Mouse (Mus musculus): ENCODE results near the gene Ube2ql1.

Gene Ube2ql1

GRCm38 (mm10) chr13:69739759-69740135 is at the start of gene Ube2ql1:
Ube2ql1 (minus strand) TSS chr13:69739889.
- in situ Hi-C loops (cut with MboI, MseI) = no loop called here

GRCm38 (mm10) chr13:69788704-69789103 is 49.0 kb upstream of the Ube2ql1 start:
- in situ Hi-C loops (cut with MboI, MseI) = no loop called here

DNA sequence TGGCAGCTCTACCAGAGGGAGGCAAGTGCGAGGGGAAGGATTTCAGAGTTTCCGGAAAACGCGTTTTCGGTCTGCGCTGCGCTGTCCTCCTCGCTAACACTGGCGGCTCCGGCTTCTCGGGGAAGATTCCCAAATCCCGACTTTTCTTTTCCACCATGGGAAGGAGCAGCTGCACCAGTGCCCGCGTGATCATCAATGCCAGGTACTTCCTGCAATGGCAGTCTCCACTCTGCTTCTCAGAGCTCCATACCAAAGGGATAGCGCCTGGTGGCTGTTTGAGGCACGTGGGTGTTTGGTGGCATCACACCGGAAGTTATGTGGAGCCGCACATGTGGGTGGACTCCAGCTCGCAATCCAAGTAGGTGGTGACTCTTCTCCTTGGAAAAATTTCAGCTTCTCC is 38.5 kb upstream of the Ube2ql1 start:
- in situ Hi-C loops (cut with MboI, MseI) = no loop called here

- in situ Hi-C loops (cut with MboI, MseI) = no loop called here
Observed at GRCm38 (mm10) chr13:69772358-69772757, 32.7 kb upstream of the Ube2ql1 start.

GRCm38 (mm10) chr13:69770538-69771456 is 31.1 kb upstream of the Ube2ql1 start:
- in situ Hi-C loops (cut with MboI, MseI) = no loop called here

- in situ Hi-C loops (cut with MboI, MseI) = no loop called here
Observed at GRCm38 (mm10) chr13:69768152-69768551, 28.5 kb upstream of the Ube2ql1 start.

DNA sequence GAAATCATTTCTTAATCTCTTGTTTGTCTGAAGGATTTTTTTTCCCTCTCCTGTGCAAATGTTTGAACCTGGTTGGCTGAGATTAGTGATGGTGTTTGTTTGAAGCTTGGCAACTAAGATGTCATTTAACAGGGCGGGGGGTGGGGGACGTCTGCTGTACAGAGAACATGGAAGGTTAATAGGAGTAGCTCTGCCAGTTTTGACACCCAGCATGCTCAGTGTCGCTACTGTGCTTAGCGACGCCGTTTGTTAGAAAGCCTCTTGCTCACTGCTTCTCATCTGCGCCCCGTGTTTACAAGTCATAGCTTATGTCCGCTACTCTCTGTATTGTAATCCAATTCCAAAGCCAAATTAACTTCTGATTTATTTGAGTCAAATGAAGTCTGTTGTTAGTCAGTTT is 25.0 kb upstream of the Ube2ql1 start:
- in situ Hi-C loops (cut with MboI, MseI) = no loop called here

- in situ Hi-C loops (cut with MboI, MseI) = no loop called here
Observed at GRCm38 (mm10) chr13:69761393-69761792, 21.7 kb upstream of the Ube2ql1 start.

DNA sequence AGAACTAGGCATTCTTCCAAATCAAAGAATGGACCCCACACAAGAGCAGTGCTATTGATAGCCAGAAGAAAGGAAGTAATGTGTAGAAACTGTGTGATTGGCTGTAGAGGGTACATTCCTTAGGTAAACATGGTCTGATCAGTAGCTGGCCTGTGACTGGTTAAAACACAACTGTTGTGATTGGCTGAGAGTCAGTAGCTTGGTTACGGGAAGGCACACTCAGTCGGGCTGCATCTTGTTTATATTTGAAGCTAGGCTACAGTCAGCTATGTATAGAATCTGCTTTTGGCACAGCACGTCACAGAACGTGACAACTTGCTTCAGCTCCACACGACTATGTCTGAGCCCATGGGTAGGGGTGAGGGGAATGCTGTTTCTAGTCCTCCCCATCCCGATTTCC is 19.3 kb upstream of the Ube2ql1 start:
- in situ Hi-C loops (cut with MboI, MseI) = no loop called here

DNA sequence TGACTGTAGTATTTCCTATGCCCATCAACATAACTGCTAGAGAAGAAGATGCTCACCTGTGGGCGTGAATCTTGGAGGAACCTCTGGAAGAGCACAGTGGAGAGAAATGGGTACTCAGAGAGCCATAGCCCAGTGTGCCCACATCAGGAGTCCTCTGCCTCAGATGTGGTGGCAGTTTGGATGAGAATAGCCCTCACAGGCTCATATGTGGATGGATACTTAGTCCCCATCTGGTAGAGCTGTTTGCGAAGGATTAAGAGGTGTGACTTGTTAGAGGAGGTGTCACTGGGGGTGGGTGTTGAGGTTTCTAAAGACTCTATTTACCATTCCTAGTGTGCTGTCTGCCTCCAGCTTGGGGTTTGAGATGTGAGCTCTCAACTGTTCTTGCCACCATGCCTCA is 13.2 kb upstream of the Ube2ql1 start:
- in situ Hi-C loops (cut with MboI, MseI) = no loop called here

GRCm38 (mm10) chr13:69751510-69751909 is 11.8 kb upstream of the Ube2ql1 start:
- in situ Hi-C loops (cut with MboI, MseI) = no loop called here

DNA sequence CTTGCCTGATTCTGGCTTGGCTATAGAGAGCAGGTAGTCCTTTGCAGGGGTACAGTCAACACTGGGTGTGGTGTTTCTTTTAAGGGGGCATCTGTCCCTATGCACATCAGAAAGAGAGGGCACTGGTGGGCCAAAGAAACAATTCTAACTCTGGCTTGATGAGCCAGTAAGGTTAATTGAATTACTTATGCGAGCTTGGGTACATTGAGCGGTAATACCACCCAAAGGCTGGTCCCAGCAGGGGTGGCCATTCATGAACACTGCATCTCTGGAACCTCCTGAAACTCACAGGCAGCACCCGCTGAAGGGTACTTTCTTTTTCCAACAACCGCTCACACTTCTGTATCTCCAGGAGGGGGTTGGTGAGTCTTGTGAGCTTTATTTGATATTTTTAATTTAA is 9.1 kb upstream of the Ube2ql1 start:
- in situ Hi-C loops (cut with MboI, MseI) = no loop called here

DNA sequence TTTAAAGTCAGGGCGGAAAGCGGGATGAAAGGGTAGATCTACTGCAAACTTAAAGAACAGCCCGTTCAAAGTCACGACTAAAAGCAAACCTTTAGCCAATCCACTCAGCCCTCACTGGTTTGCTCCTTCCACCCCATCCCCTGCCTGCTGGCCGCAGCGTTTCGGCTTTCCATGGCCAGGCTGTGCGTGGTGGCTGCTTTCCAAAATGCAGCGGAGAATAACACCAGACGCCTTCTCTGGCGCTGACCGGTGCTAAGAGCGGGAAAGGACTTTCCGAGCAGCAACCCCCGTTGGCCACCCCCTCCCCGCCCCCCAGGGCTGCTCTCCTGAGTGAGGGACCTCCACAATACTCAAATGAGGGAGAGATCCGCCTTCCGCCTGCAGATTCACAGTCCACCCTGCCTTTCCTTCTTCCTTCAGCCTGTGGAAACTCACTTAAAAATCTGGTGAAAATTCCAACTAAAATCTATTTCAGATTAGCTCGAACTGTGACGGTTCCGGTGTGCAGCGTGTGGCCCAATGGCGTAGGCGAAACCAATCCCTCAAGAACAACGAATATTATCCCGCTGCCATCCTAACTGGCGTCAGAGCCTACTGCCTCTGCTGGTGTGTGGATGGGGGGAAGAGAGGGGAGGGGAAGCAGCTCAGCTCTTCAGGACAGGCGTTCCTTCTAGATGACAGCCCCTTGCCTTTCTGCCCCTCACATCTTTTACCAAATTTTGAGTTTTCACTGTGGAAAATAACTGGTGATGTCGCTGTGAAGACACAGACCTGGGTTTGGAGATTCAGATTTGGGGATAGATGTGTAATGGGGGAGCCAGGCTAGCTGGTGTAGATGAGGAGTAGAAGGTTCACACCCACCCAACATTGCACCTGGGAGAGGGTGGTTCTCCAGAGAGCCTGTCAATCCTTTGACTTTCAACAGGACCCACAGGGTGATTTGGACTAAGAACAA is 919 bp upstream of the Ube2ql1 start:
- in situ Hi-C loops (cut with MboI, MseI) = no loop called here

- in situ Hi-C loops (cut with MboI, MseI) = no loop called here
Observed at GRCm38 (mm10) chr13:69739091-69739758, 464 bp downstream of the Ube2ql1 start.

DNA sequence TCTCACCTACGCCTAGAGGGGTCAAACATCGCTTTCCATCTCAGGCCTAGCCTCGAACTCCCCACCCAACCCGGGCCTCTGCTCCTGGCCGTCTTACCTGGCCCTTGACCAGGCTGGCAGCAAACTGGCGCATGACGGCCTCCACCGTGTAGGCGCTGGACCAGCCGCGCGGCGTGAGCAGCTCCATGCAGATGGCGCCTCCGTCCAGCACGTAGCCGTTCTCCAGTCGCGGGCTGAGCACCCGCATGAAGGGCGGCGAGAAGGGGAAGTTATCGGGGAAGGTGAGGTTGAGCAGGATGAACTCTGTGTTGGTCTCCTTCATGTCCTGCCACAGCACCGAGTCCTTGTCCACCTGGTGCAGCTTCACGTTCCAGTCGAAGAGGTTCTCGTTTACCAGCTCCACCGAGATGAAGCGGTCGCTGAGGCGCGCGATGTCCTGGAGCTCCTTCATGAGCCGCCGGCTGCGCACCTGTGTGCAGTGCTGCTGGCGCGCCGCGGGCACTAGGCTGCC is 1.2 kb downstream of the Ube2ql1 start:
- in situ Hi-C loops (cut with MboI, MseI) = no loop called here

DNA sequence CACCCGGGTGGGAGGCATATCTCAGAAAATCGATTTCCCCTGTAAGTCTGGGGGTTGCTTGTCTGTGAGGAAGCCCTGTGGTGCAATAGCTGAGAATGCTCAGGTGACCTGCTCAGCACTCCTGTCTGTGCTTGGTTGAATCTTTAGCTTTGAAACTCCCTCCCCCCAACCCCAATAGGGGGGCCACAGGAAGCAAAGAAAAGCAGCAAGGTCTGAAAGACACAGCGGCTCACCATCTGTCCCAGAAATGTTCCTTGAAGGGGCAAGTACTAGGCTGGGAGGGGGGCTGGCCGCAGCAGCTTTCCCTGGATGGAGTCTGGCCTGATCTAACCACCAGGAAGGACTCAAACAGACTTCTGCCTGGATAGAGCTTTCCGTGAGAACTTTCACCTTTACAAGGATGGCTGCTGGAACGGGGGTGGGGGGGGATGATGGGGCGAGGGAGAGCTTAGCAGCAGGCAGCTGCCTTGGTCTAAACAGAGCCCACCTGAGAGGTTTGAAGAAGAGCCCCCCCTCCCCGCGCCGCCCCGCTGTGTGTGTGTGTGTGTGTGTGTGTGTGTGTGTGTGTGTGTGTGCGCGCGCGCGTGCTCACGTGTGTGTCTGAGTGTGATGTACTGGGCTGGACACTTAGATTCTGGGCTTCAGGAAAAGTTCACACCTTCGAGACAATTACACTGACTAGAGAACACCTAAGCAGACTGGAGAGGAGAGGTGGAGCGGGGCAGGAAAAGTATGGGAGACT is 2.1 kb downstream of the Ube2ql1 start:
- in situ Hi-C loops (cut with MboI, MseI) = no loop called here

DNA sequence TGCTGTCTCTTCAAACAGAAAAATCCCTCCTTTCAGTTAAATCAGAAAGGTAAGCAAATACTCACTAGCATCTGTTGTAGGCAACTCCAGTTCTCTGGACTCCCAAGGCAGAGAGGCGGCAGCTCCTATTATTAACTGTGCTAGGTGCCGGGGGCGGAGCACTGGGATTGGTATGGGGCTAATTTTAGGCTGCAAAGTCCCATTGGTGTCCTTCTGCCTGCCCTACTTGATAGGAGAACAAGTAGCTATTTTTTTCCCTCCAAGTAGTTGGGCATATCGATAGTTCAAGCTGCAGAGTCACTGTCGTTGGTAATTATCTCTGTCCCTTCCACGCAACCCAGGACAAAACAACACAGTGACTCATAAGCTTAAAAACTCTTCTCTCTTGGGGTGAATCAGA is 7.1 kb downstream of the Ube2ql1 start:
- in situ Hi-C loops (cut with MboI, MseI) = no loop called here

DNA sequence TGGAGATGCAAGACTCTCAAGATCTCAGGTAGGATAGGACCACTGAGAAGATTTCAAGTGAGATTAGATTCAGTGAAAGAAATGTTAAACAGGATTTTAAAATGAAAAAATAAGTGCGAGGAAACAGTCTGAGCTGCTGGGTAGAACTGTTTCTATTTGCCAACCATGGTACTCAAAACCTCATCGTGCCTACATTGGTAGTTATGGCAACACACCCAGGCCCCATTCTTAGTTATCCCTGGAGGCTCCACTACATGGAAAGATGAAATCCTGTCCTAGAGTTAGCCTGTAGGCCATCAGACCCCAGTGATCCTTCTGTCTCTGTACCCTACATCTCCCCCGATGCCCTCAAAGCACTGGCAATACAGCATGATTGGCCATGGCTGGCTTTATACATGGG is 14.3 kb downstream of the Ube2ql1 start:
- in situ Hi-C loops (cut with MboI, MseI) = no loop called here

DNA sequence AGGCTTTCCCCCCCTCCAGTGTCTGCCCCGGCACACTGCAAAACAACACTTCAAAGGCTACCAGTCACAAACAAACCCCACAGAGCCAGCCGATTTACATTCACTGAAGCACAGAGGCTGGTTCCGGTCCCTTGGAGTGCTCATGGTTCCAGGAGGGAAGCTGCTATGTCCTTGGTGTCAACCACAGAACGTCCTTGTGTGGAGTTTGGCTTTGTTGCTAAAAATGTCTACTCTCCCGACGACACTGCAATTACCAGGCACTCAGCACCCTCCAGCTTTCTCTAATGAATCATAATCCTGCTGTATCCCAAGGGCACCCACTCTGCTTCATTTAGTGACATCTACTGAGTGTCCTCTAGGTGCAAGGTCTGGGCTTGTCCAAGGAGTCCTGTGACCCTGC is 18.5 kb downstream of the Ube2ql1 start:
- in situ Hi-C loops (cut with MboI, MseI) = no loop called here

DNA sequence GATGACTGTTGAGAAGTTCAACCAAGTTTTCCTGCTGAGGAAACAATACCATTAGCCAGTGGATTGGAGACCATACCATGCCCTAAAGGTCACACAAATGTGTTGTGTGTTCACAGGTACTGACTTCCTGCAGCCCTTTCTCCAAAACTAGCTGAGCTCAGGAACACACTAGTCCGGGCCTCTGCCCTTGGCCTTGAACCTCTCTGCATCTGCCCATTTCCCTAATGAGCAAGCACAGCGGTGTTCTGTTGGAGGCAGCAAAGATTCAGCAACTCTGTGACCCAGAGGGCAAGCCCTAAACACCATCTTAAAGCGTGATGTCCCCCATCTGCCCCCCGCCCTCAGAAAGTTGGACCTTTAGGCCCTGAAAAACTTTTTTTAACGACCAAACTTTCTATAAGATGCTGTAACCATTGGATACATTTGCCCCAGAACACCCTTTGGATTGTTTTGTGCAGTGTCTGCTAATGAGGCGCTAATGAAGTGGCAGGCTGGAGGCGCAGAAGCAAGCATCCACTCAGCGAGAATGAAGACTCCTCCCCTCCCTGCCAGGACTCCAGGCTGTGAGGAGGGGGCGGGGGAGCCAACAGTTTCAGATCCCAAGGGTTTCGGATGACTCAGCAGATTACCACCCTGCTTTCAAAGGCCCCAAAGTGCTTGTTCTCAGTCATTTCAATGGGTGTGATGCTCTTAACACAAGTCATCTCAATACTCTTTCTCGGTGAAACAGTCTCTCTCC is 21.7 kb downstream of the Ube2ql1 start:
- in situ Hi-C loops (cut with MboI, MseI) = no loop called here

All from T-helper 1 cell (primary cell).